Mouse (Mus musculus) liver, embryonic 14.5 days (tissue): ENCODE data around the gene B3gnt2.

Experiments used
- CTCF ChIP-seq: IDR thresholded peaks from 2 replicates; pipeline ENCODE4 v1.5.1; 2016; ENCODE audit warnings: antibody characterized with exemption, low read depth, control low read depth
- EP300 ChIP-seq: IDR thresholded peaks from 2 replicates; pipeline ENCODE4 v1.6.1; 2016; ENCODE audit warnings: antibody characterized with exemption, low read depth

GRCm38 (mm10) chr11:22784477-22784876 lies 76.3 kb downstream of the B3gnt2 start:
- TF ChIP-seq CTCF, result no peak
- TF ChIP-seq EP300, result no peak
